Mouse (Mus musculus) lung, embryonic 14.5 days (tissue): ENCODE data around the gene Shc1. TPM values are rescaled to one million over a fixed set of nuclear protein-coding genes. Genes with fewer than 3 reads are reported as not detected.

Experiments used
- ATAC-seq: fragments of 200-750 bp; cut with Nextera tagmentation; 2 replicates; pipeline ENCODE4 v1.8.0; 2017; ENCODE audit warnings: mild to moderate bottlenecking, moderate TSS enrichment, moderate library complexity; ENCODE audit not compliant: insufficient read depth
- DNase-seq: peaks from one replicate; pipeline ENCODE4 v3.0.0-alpha.2; 2015
- H3K27ac ChIP-seq: fragments of 300-500 bp; sonication (generic); 2 replicates; pipeline ENCODE4 v1.5.1; 2014; ENCODE audit warnings: low read depth, mild to moderate bottlenecking, moderate library complexity
- H3K27me3 ChIP-seq: fragments of 300-500 bp; sonication (generic); 2 replicates; pipeline ENCODE4 v1.6.1; 2014; ENCODE audit warnings: low read length, control low read depth; ENCODE audit not compliant: insufficient read depth
- H3K36me3 ChIP-seq: fragments of 300-500 bp; sonication (generic); 2 replicates; pipeline ENCODE4 v1.6.1; 2014; ENCODE audit warnings: control low read depth; ENCODE audit not compliant: insufficient read depth
- H3K4me1 ChIP-seq: fragments of 300-500 bp; sonication (generic); 2 replicates; pipeline ENCODE4 v1.6.1; 2014; ENCODE audit warnings: antibody characterized with exemption, control low read depth; ENCODE audit not compliant: insufficient read depth
- H3K4me2 ChIP-seq: fragments of 300-500 bp; sonication (generic); 2 replicates; pipeline ENCODE4 v1.6.1; 2014; ENCODE audit warnings: mild to moderate bottlenecking
- H3K4me3 ChIP-seq: fragments of 300-500 bp; sonication (generic); 2 replicates; pipeline ENCODE4 v1.5.1; 2014; ENCODE audit warnings: low read depth, low read length
- H3K9ac ChIP-seq: fragments of 300-500 bp; sonication (generic); 2 replicates; pipeline ENCODE4 v1.6.1; 2014
- H3K9me3 ChIP-seq: fragments of 300-500 bp; sonication (generic); 2 replicates; pipeline ENCODE4 v1.6.1; 2016; ENCODE audit warnings: low read depth, low read length, control low read depth
- CTCF ChIP-seq: IDR thresholded peaks from 2 replicates; pipeline ENCODE4 v1.5.1; 2016; ENCODE audit warnings: antibody characterized with exemption, low read depth
- WGBS: fragments of 180-500 bp; shearing (Covaris S2); extraction: QIAGEN DNeasy Blood & Tissue Kit; methylation state at CpG from one replicate; pipeline ENCODE4 v1.1.7; 2014; 5-methylcytosine and 5-hydroxymethylcytosine counted together
- polyA plus RNA-seq: library from polyadenylated mRNA; unstranded; fragments of >200 nt; fragmentation: Nextera tagmentation; extraction: Ambion mirVana; gene quantifications from 2 replicates; pipeline ENCODE4 v1.2.1, GENCODE M21; 2014

Shc1 gene
- polyA plus RNA-seq, 1 experiment from 2014 or later, result 75.2 TPM

DNA sequence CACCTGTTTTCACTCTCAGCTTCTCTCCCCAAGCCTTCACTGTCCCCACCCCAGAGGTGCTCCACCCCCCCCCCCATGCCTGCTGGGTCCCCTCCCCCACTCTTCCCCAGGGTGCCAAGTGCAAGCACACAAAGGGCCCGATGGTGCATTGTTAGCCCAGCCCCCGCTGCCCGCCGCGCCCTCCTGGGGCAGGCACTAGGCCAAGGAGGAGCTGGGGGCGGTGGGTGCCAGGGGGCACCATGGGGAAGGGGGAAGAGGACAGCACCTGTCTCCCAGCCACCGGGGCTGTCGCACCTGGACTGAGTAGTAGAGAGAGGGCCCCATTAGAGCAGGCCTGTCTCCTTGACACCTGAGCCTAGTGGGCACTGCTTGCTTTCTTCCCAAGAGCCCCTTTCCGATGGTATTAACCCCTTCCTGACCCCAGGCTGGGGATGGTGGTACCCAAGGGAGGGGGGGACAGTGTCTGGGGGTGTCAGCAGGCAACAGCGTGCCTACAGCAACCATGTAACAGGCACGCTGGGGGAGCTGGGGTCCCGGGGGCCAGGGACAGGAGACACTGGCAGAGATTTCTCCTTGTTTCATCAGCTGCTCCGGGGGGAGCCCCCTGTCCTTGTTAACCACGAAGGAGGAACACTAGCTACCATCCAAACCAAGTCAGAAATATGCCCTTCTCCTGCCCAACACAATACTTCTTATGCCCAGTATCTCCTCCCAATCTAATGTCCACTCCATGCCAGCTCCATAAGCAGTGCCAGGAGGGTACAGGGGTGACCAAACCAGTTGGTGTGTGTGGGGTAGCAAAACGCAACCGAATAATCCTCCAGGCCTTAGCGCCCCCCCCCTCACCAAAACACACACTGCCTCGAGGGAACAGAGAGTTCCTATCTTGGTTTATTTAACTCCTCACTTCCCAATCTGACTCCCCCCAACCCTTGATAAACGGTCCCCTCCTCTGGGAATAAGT is 27.3 kb upstream of the Shc1 start:
- Histone ChIP-seq H3K9ac (peak overlapping the region; percentile 61), H3K9me3 (no peaks in the 10 kb centered on the region), H3K36me3 (no peaks in the 10 kb centered on the region), H3K27me3 (no peaks in the 10 kb centered on the region; the same call in 1 of the 2 replicates), H3K27ac (peak overlapping the region; percentile 80), H3K4me3 (peak overlapping the region; percentile 56), H3K4me1 (peaks cover 13% of the 10 kb centered on the region), H3K4me2 (peak overlapping the region; percentile 100)
- TF ChIP-seq CTCF, result no peak
- 11% methylated on average over 19 of the region's 19 CpGs for WGBS
- DNase-seq, result peak; percentile 26
- ATAC-seq, result no peak

DNA sequence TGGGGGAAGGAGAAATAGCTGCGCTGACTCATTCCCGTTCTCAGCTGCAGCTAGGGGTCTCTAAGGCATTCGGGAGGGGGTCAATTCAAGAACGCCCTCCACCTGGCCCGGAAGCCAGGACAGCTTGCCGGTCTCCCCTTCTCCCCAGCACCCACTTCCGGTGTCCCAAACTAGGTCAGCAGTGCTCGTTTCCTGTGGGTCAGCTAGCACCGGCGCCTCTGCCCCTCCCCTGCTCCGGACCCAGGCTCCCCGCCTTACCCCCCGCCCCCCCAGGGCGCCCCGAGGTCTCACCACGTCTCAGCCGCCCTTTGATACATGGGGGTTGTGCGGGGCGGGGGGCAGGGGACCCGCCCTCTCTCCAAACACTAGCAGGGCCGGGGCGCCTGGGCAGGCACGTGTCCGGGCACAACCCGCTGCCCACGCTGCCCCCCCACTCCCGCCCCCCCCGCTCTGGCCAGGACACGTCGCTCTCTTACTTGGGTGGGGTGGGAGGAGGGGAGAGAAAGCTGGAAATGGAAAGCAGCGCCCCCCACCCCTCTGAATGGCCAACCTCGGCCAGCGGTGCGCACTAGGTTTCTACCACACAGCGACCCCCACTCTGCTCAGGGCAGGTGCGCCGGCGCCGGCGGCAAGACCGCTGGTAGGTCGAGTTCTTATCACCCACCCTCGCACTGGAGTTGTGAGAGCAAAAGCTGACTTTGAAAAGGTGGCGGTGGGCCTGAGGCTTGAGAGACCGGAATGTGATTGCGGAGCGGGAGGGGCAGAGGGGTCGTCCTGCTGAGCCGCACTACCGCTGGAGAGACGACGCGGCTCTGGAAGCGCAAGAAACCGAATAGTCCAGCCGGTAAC is 26.4 kb upstream of the Shc1 start:
- ATAC-seq (no peak), DNase-seq (peak; percentile 62)
- TF ChIP-seq CTCF, result no peak
- no peaks in the 10 kb centered on the region for H3K36me3 ChIP-seq
- under 1% methylated on average over 47 of the region's 56 CpGs for WGBS
- H3K4me3 ChIP-seq, result peak overlapping the region; percentile 56
- no peaks in the 10 kb centered on the region; the same call in 1 of the 2 replicates for H3K27me3 ChIP-seq
- peak overlapping the region; percentile 61 for H3K9ac ChIP-seq
- H3K4me2 ChIP-seq, result peak overlapping the region; percentile 100
- H3K4me1 ChIP-seq, result peaks cover 13% of the 10 kb centered on the region
- H3K27ac ChIP-seq, result peak overlapping the region; percentile 80
- H3K9me3 ChIP-seq, result no peaks in the 10 kb centered on the region

DNA sequence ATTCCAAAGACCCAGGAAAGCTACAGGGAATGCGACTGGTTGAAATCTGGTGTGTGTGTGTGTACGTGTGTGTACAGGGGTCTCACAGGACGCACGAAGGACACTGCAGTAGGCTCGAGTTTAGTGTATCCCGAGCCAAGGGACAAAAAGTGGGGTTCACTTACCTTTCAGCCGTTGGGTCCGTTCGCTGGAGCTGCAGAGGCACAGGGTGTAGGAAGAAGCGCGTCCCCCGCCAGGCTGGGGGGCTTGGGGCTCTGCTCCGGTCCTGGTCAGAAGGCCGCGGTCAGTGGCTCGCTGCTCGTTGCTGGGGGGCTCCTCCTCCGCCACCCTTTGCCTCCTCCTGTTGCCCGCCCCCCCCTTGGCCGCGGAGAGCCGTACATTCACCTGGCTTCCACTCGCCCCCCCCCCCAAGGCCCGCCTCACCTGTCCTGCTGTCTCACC is 25.4 kb upstream of the Shc1 start:
- H3K9me3 ChIP-seq, result no peaks in the 10 kb centered on the region
- H3K27me3 ChIP-seq, result no peaks in the 10 kb centered on the region; the same call in 1 of the 2 replicates
- H3K27ac ChIP-seq, result peak overlapping the region; percentile 80
- peak overlapping the region; percentile 56 for H3K4me3 ChIP-seq
- peak overlapping the region; percentile 61 for H3K9ac ChIP-seq
- peaks cover 13% of the 10 kb centered on the region for H3K4me1 ChIP-seq
- peak; percentile 31 for DNase-seq
- no peak for TF ChIP-seq CTCF
- under 1% methylated on average over 23 of the region's 24 CpGs for WGBS
- peak overlapping the region; percentile 100 for H3K4me2 ChIP-seq
- ATAC-seq, result no peak
- H3K36me3 ChIP-seq, result no peaks in the 10 kb centered on the region

DNA sequence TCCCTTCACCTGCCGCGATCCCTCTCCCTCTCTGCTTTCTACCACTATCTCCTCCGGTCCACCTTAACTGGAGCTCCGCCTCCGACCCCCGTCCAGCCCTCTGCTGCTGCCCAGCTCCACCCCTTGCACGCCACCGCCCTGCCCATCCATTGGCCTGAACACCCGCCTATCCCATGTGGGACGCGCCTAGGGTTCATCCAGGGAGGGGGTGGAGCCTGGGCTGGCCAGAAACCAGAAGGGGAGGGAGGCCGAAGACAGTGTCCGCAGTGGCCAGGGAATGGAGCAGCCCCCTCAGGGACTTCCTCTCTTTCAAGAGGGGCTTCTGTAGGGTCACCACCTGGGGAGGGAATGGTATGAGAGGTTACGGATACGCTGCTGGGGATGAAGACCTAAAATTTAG is 24.6 kb upstream of the Shc1 start:
- 0% methylated on average over 15 of the region's 15 CpGs for WGBS
- Histone ChIP-seq H3K27ac (peak overlapping the region; percentile 87), H3K36me3 (no peaks in the 10 kb centered on the region)

DNA sequence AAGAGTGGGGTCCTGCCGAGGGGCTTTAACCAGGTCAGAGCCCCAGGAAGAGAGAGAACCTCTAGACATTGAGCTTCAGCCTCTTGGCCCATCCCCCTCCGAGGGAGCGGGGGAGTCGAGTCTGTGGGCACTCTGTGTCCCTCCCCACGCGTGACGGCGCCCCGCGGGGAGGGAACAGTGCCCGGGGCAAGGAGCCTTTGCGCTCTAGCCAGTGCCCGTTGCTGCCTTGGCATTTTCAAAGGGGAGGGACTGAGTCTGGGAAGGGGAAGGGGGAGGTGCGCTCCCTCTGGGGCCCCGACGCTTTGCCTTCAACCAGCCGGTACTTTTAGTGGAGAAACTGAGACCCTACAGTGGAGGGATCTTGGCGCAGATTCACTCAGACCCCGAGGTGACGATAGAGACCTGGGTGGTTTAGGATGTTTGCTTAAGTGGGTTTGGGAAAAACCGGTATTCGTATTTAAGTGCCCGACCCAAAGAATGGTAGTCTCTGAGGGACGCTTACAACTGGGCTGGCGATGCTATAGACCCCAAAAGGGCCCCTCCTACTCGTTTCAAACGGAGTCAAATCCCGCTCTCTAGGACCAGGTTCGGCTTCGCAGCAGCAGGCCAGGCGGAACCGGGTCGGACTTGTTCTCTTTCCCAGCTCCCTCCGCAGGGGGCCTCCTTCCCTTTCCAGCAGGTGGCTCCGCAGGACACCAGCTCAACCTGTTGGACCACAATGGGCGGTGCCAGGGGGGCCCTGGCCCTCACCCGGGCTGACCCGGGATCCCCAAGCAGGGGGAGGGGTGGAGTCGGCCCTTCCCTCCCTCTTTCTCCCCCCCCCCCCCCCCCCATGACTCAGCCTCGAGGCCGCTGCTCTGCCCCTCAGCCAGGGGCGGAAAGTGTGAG is 24.0 kb upstream of the Shc1 start, which contains the start of gene Zbtb7b:
Zbtb7b (minus strand) TSS at position 771 of the 888 bp plus-strand sequence.
- Histone ChIP-seq H3K4me3 (peak within 1 kb of the TSS; percentile 56), H3K9me3 (no peaks in the 10 kb centered on the region), H3K4me1 (peaks cover 13% of the 10 kb centered on the region), H3K36me3 (no peaks in the 10 kb centered on the region), H3K27ac (peak within 1 kb of the TSS; percentile 87), H3K4me2 (peak within 1 kb of the TSS; percentile 100), H3K27me3 (no peaks in the 10 kb centered on the region; the same call in 1 of the 2 replicates), H3K9ac (peak within 1 kb of the TSS; percentile 59)
- peak; percentile 45 for TF ChIP-seq CTCF
- ATAC-seq, result peak; percentile 55
- peak; percentile 74 for DNase-seq
- under 1% methylated on average over 39 of the region's 42 CpGs for WGBS

More for the DNA sequence above, 24.6 kb upstream of the Shc1 start:
- Histone ChIP-seq H3K9ac (peak overlapping the region; percentile 59), H3K9me3 (no peaks in the 10 kb centered on the region), H3K4me3 (peak overlapping the region; percentile 56), H3K4me2 (peak overlapping the region; percentile 100), H3K4me1 (peaks cover 13% of the 10 kb centered on the region), H3K27me3 (no peaks in the 10 kb centered on the region; the same call in 1 of the 2 replicates)
- DNase-seq (peak; percentile 98), ATAC-seq (peak; percentile 96)
- no peak for TF ChIP-seq CTCF

DNA sequence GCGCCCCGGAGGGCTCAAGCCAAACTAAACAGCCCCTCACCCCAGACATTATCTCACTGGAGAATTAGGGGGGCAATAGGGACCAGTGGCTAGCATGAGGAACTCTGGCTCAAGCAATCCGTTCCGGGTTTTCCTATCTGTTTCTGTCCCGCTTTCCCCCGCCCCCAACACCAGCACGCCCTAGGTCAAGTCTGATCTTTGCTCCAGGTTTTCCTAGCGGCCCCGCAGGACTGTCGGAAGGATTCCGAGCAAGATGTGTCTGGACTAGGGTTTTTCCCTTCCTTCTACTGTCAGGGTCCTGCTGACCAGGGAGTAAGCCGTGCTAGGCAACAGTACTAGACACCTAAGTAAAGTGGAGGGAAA is 23.4 kb upstream of the Shc1 start:
- DNase-seq (peak; percentile 89), ATAC-seq (peak; percentile 4)
- no peak for TF ChIP-seq CTCF
- Histone ChIP-seq H3K4me2 (peak overlapping the region; percentile 100), H3K36me3 (no peaks in the 10 kb centered on the region), H3K9ac (peak overlapping the region; percentile 59), H3K27ac (peak overlapping the region; percentile 87), H3K9me3 (no peaks in the 10 kb centered on the region), H3K4me3 (peak overlapping the region; percentile 56), H3K27me3 (no peaks in the 10 kb centered on the region; the same call in 1 of the 2 replicates), H3K4me1 (peaks cover 13% of the 10 kb centered on the region)
- WGBS, result under 1% methylated on average over 10 of the region's 12 CpGs
